Mouse (Mus musculus) lung, adult 2 months (tissue): Measurements from ENCODE around the gene Hhat.

Experiments
- CTCF ChIP-seq: fragments of 200-500 bp; IDR thresholded peaks from 2 replicates; pipeline ENCODE4 v1.5.1; 2011; ENCODE audit warnings: mild to moderate bottlenecking, low read length, control low read depth; ENCODE audit not compliant: insufficient read depth
- POLR2A ChIP-seq: fragments of 200-500 bp; IDR thresholded peaks from 2 replicates; pipeline ENCODE4 v1.6.1; 2011; ENCODE audit warnings: low read depth, mild to moderate bottlenecking, control low read depth, low read length, borderline replicate concordance; ENCODE audit errors: extremely low read depth

- TF ChIP-seq CTCF (no peak), POLR2A (no peak)
Measured at GRCm38 (mm10) chr1:192478176-192478575, 292.8 kb downstream of the Hhat start.
